Mouse (Mus musculus) MN1 (cell line): ENCODE data around the gene Mycl.

Experiments used
- DNase-seq: peaks from one replicate; pipeline ENCODE4 v3.0.0-alpha.2; 2016; ENCODE audit warnings: low spot score

Mycl gene

GRCm38 (mm10) chr4:123016451-123016957 lies 21.1 kb downstream of the Mycl start, which contains the start of gene Trit1:
TSS of gene Trit1 (plus strand) at chr4:123016597.
- peak; percentile 94 for DNase-seq

DNA sequence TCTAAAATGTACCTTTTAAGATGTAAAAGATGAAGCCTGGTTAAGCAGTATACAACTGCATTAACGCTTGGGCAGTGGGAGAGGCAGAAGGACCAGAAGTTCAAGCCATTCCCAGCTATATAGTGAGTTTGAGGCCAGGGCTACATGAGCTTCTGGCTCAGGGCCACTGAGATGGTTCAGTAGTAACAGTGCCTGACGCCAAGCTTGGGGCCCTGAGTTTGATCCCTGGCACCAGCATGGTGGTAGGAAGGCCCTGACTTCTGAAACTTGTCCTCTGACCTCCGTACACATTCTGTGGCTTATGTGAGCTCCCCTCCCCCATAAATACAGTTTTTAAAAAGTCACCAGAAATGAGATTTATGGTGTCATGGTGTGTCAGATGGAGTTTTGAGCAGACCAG lies 26.1 kb downstream of the Mycl start:
- no peak for DNase-seq

DNA sequence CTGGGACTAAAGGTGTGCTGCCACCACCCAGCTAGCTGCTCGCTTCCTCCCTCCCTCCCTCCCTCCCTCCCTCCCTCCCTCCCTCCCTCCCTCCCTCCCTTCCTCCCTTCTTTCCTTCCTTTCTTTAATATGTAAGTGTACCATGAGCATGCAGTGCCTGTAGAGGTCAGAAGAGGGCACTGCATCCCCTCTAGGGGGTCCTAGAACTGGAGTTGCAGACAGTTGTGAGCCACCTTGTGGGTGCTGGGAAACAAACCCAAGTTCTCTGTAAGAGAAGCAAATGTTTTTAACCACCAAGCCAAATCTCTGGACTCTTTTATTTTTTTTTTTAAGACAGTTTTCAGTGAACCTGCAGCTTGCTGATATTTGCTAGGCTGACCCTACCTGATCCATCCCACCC lies 27.4 kb downstream of the Mycl start:
- DNase-seq, result no peak

DNA sequence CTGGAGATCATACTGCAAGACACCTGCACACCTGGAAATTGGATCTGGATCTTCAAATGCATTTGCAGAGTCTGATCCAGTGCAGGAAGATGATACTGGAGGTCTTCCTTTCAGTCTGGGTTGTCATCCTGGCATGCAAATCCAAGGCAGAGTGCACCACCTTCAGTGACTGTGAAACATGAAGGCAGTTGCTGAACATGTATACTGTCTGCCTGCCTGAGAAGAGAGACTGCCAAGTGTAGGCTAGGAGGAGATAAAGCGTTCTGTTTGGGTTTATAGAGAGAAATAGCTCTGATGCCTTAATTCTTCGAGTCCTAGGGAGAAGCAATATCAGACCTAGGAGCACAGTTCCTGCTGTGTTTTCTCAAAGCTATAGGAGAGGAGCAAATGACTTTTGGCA lies 30.0 kb downstream of the Mycl start:
- DNase-seq, result no peak

DNA sequence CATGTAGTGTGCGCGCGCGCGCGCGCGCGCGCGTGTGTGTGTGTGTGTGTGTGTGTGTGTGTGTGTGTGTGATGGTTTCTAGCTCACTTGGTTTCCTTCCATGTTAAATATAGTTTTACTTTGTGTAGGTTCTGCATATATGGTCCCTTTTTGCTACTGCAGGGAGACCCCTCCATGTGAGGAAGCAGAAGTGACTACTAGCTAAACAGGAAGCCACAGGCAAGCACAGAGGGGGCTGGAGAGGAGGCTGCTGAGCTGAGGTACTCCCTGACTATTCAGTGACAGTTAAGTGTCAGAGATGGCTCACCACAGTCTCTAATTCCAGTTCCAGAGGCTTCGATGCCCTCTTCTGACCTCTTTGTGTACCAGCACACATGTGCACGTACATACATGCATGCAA lies 30.7 kb downstream of the Mycl start:
- no peak for DNase-seq

DNA sequence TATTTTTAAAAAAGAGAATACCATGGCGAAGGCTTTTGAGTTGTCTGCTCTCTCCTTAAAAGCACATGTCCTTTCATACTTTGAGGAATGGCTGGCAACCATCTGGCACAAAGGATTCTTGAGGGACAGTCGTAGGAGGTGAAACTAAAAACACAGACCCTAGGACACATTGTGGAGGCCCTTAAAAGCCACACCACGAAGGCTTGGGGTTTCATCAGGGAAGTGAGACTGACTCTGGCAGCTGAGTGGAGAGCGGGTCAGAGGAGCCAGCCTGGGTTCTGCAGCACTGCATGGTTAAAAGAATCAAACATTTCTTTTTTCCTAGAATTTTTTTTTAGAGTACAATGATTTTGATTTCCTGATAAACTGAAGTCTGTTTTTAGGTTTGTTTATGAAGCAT lies 31.1 kb downstream of the Mycl start:
- no peak for DNase-seq

DNA sequence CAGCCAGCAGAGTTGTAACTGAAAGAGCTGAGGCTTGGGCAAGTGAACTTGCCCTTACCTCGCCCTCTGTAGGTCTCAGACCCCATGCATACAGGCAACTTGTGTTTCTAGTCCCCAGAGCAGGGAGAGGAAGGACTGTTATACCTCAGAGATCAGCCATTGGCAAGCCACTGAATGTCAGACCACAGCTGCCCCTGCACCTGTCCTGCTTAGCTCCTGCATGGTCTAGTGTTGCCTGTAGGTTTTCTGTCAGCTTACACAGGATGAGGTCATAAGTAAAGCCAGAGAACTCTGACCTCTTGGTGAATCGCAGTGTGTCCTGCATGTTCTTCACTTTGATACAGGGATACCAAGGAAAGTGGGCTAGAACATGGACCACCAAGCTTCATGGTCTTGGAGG lies 39.4 kb downstream of the Mycl start:
- no peak for DNase-seq

DNA sequence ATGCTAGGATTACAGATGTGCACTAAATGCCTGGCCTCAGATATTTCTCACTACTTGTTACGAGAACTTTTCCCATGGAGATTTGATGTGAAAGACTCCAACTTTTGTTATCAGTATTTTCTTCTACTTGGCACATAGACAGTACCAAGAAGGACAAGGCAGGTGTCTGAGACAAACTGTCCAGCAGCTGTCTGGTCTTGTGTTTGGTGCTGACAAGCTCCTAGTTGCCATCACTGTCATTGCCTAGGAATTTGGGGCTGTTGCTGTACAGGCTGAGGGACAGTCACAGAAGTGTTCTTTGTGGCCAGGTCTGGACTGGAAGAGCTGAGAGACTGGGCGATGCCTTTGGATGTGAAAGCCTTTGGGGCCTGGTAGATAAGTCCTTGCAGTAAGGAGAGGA lies 40.2 kb downstream of the Mycl start:
- no peak for DNase-seq

- DNase-seq, result no peak
These were observed 41.3 kb downstream of the Mycl start for GRCm38 (mm10) chr4:123036710-123037109.

DNA sequence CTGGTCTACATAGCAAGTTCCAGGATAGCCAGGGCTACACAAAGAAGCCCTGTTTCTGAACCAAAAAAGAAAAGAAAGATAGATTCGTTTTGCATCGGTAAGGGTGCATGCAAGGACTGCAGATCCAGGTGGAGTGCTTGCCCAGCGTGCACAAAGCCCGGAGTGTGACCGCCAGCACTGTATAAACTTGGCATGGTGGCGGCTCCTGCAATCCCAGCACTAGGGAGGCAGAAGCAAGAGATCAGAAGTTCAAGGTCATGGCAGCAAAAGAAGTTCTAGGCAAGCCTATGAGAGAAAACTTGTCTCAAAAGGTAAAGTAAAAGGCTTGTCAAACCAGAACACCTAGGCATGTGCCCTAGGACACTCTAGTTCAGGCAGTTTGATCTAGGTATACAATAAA lies 45.7 kb downstream of the Mycl start:
- no peak for DNase-seq

DNA sequence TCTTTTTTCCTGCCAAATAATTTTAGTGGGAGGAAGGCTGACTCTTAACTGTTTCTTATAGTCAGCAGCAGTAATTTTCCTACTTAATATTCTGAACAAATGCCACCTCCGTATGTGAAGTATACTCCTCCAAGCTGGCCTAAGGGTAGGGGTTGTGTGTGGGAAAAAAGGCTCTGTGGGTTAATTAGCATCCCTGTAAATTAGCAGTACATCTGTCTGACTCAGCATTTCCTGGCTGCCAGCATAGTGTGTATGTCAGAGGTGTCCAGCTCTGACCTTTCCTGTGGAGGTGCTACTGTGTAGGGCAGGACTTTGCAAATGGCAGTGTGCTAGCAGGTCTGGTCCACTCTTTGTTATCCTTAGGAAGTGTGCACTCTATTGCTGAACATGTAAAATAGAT lies 48.4 kb downstream of the Mycl start:
- no peak for DNase-seq

- no peak for DNase-seq
These were observed 49.4 kb downstream of the Mycl start for GRCm38 (mm10) chr4:123044842-123045241.

- no peak for DNase-seq
These were observed 50.8 kb downstream of the Mycl start for GRCm38 (mm10) chr4:123046300-123046699.

DNA sequence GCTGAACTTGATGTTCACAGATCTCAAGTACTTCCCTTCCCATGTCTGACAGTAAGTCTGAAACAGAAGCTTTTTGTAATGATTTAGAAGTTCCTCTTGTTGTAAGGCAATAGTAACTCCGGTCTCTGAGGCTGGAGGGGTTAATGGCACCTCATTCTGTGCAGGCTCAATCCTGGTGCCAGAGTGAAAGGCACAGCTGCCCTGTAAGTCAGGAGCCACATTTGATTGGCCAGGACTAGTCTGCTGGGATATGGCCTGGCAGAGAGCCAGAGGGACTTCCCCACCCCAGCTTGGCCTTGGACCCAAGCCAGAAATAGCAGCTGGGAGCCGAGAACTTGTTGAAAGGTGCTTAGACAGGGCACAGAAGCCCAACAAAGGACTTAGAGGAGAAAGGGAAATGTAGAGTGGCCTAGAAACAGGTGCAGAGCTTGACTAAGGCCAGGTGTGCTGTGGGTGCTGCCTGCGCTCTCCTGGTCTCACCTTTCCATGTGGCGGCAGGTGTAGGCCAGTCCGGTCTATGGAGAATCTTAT lies 55.3 kb downstream of the Mycl start:
- DNase-seq, result peak; percentile 92
